Mouse (Mus musculus): ENCODE results near the gene Fam131b.

DNA sequence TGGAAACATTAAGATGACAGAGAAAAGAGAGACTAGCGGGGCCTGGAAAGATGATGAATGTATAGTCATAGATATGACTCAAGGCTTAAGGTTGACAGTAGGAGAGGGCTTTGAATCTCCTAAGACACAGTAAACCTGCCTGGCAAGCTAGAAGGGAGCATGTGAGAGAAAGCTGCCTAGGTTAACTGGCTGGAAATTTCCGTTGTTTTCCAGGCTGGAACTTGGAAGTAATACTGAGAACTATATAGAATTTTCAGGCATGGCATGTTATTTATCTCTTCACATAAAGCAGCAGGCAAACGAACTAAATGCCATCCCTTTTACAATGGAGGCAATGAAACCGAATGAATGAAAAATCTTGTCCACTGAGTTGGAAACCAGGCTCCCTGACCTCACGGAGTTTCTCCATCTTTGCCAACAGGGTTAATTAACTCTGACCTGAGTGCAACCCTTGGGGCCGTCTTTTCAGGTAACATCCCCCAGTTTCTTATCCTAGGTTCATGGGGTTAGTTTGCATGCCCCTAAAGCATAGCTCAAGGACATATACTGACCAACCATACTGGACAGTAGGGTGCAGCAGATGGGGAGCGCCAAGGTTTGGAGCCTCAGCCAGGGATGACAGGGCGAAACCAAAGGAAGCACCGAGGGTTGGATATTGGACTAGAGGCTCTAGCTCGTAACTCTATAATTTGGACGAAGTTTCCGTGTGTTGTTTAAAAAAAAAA lies 24.0 kb upstream of the Fam131b start:
- TF ChIP-seq CTCF (IDR thresholded peaks at IDR 0.05; ENCODE audit: borderline replicate concordance, control insufficient read depth, extremely low read depth, insufficient read depth, low read length, poor library complexity) (no peak), POLR2A (IDR thresholded peaks at IDR 0.05; ENCODE audit: control insufficient read depth, extremely low read depth, insufficient read depth, low read length, poor library complexity) (no peak)
